Mouse (Mus musculus) ES-E14 (cell line): ENCODE results near the gene Ikzf3. TPM values are rescaled to one million over a fixed set of nuclear protein-coding genes. Genes with fewer than 3 reads are reported as not detected.
A peak's percentile ranks its signal among the peaks of the same experiment; 100 is the strongest.

Experiments used
- DNase-seq: peaks from one replicate; pipeline ENCODE4 v3.0.0-alpha.2; 2013; ENCODE audit warnings: low read depth, low spot score
- H3K27ac ChIP-seq: 2 replicates; pipeline ENCODE4 v1.5.1; 2012; ENCODE audit warnings: low read depth, mild to moderate bottlenecking, low read length, moderate library complexity, mixed read lengths; ENCODE audit not compliant: poor library complexity, insufficient read depth, severe bottlenecking
- H3K36me3 ChIP-seq: 2 replicates; pipeline ENCODE4 v1.6.1; 2012; ENCODE audit warnings: mild to moderate bottlenecking, low read length, moderate library complexity, mixed read lengths; ENCODE audit not compliant: control insufficient read depth, poor library complexity, insufficient read depth, severe bottlenecking
- H3K4me1 ChIP-seq, 2 experiments: fragments of 150-350 bp in 1 of 2; sonication (generic) in 1 of 2; 2 replicates each; pipeline ENCODE4 v1.6.1; 2012; ENCODE audit warnings: low read length in 2 of 2, mild to moderate bottlenecking in 1 of 2, mixed read lengths in 1 of 2; ENCODE audit not compliant: control insufficient read depth in 2 of 2, insufficient read depth in 2 of 2, poor library complexity in 1 of 2
- H3K4me3 ChIP-seq, 2 experiments: fragments of 150-350 bp in 1 of 2; sonication (generic) in 1 of 2; 2 replicates each; pipeline ENCODE4 v1.5.1; 2012; ENCODE audit warnings: low read length in 2 of 2, low read depth in 1 of 2, mild to moderate bottlenecking in 1 of 2, mixed read lengths in 1 of 2; ENCODE audit not compliant: insufficient read depth in 1 of 2, poor library complexity in 1 of 2, severe bottlenecking in 1 of 2
- H3K9ac ChIP-seq: 2 replicates; pipeline ENCODE4 v1.6.1; 2012; ENCODE audit warnings: low read depth, mild to moderate bottlenecking, low read length, mixed read lengths; ENCODE audit not compliant: poor library complexity, insufficient read depth, severe bottlenecking
- H3K9me3 ChIP-seq: fragments of 150-350 bp; sonication (generic); 2 replicates; pipeline ENCODE4 v1.6.1; 2012; ENCODE audit warnings: low read depth, mild to moderate bottlenecking, low read length; ENCODE audit not compliant: control insufficient read depth, insufficient read depth
- CHD2 ChIP-seq: IDR thresholded peaks from 2 replicates; pipeline ENCODE4 v1.6.1; 2014; ENCODE audit warnings: mild to moderate bottlenecking, low read depth, low read length, inconsistent platforms
- HCFC1 ChIP-seq: IDR thresholded peaks from 2 replicates; pipeline ENCODE4 v1.6.1; 2012; ENCODE audit warnings: low read length, inconsistent platforms, borderline replicate concordance; ENCODE audit not compliant: insufficient read depth
- MAFK ChIP-seq: IDR thresholded peaks from 2 replicates; pipeline ENCODE4 v1.6.1; 2014; ENCODE audit warnings: mild to moderate bottlenecking, low read depth, low read length, inconsistent platforms; ENCODE audit not compliant: insufficient read depth
- ZC3H11A ChIP-seq: IDR thresholded peaks from 2 replicates; pipeline ENCODE4 v1.6.1; 2012; ENCODE audit warnings: low read depth, mild to moderate bottlenecking, inconsistent platforms, low read length, borderline replicate concordance
- ZNF384 ChIP-seq: IDR thresholded peaks from 2 replicates; pipeline ENCODE4 v1.6.1; 2012; ENCODE audit warnings: low read depth, low read length, inconsistent platforms
- in situ Hi-C, 2 experiments: fragments of 600-800 bp; cut with MboI; formaldehyde crosslinking; loops; one replicate each; pipeline ENCODE4 v1.15.1; 2025; ENCODE audit warnings: low sequenced_read_pairs in 2 of 2, inconsistent platforms in 1 of 2; ENCODE audit not compliant: unreplicated experiment in 2 of 2
- total RNA-seq: library from RNA; depleted of rRNA; stranded (reverse); fragments of 300-350 nt; gene quantifications from 2 replicates; pipeline ENCODE4 v1.2.3, GENCODE M21; 2012

Gene Ikzf3
- total RNA-seq, 1 experiment, result 0.58 TPM

DNA sequence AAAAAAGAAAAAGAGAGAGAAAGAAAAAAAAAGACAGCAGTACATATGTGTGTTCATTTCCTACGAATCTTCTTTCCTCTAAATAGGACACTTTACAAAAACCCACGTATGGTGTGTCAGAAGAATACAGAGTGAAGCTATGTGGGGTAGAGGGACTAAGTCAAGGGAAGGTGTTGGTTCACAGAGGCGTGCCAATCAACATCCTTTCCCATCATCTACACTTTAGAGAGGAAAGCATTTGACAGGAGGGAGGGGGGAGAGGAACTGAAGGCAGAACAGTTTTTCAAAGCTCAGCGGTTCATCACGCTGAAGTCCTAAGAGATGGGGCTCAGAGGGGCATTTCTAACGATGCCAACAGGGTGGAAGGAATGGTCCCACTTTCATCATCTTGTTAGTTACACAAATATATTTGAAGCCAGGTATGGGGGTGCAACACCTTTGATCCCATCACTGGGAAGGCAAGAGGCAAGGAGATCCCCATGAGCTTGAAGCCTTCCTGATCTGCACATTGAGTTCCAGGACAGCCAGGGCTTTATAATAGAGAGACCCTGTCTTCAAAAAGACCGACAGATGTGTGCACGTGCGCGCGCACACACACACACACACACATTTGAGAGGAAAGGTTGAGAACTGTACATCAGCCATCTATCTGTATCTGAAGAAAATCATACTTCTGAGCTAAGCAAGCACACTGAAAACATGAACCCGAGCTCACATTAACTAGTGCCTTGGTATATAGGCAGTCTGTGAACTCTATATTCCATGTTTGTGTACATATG lies 887 bp upstream of the Ikzf3 start:
- in situ Hi-C loops, result no loop called here
- no peak overlapping the region for H3K9ac ChIP-seq
- H3K27ac ChIP-seq, result no peak overlapping the region
- H3K36me3 ChIP-seq, result no peaks in the 10 kb centered on the region
- H3K9me3 ChIP-seq, result no peaks in the 10 kb centered on the region
- H3K4me3 ChIP-seq, result no peak overlapping the region
- DNase-seq, result no peak
- H3K4me1 ChIP-seq, result peaks cover 0 to 4% of the 10 kb centered on the region in 2 experiments; a peak in 1 of 4 replicates
- no peak for TF ChIP-seq CHD2
- no peak for TF ChIP-seq ZNF384

DNA sequence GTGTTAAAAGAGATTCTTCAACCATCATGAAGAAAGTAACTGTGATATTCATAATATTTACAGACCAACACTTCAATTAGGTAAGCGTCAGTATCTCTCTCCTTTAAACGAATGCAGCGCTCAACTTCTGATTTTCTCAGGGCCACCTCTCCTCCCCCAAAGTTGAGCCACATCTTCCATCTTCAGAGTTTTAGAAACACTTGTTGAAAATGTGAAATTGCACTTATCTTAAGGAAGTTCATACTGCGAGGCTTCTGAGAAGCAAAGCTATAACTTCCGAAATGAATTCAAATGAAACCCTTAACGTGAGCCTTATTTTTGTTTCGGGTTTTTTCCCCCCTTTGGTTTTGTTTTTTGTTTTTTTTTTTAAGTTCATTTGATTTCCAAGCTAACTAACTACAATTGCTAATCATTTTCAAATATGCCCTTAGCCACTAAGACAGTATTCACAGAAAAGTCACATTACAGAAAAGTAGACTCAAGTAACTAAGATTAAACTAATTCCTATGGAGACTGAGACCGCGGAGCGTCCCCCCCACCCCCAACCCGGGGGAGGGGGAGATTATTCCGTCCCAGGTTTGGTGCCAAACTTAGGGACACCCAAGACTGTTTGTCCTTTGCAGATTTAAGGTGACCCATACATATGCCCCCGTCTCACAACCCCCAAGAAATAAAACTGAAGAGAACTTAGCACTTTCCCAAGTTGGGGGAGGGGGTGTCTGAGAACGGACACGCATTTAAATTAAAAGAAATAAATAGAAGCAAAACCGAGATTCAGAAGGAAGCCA lies 747 bp downstream of the Ikzf3 start:
- no peak overlapping the region for H3K27ac ChIP-seq
- in situ Hi-C loops, result no loop called here

DNA sequence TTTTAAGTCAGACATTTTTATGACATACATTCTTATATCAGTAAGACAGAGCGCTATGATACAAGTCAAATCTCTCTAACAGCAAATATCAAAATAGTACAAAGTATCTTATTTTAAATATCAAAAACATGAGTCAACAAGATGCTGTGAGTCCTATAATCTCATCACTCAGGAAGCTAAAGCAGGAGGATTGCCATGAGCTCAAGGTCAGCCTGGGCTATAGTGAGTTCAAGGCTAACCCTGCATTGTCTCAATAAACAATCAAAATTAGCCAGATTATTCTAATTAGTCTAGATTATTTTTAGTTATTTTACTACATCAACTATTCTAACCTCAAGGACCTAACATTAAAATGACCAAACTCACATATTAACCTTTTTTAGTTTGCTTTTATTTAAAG lies 2.4 kb downstream of the Ikzf3 start:
- Histone ChIP-seq H3K9me3 (no peaks in the 10 kb centered on the region), H3K4me3 (no peak overlapping the region), H3K36me3 (no peaks in the 10 kb centered on the region), H3K4me1 (no peaks in the 10 kb centered on the region), H3K27ac (no peak overlapping the region), H3K9ac (no peak overlapping the region)
- TF ChIP-seq CHD2, result no peak
- TF ChIP-seq ZC3H11A, result no peak
- no peak for TF ChIP-seq HCFC1
- TF ChIP-seq MAFK, result no peak
- TF ChIP-seq ZNF384, result no peak
- in situ Hi-C loops, result no loop called here
- no peak for DNase-seq

More for the DNA sequence above, 747 bp downstream of the Ikzf3 start:
- DNase-seq, result no peak
- H3K4me3 ChIP-seq, result peak overlapping the region; percentile 42 to 69
- peak overlapping the region; percentile 57 for H3K9ac ChIP-seq
- no peaks in the 10 kb centered on the region for H3K36me3 ChIP-seq
- TF ChIP-seq ZC3H11A (no peak), CHD2 (no peak), ZNF384 (no peak), MAFK (no peak), HCFC1 (no peak)
- no peaks in the 10 kb centered on the region for H3K9me3 ChIP-seq
- no peaks in the 10 kb centered on the region for H3K4me1 ChIP-seq

DNA sequence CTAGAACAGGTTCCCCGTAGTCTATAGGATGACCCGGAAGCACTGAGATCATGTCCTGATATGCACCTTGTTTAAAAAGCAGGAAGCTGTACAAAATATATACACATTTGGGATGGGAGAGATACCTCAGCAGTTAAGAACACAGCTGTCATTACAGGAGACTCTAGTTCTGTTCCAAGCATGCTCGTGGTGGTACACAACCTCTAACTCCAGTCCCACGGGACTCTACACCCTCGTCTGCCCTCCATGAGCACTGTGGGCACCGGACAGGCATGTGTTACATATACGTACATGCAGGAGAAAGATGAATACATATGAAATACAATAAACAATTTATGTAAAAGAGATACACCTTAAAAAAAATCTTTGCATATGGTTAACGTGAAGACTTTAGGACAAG lies 3.3 kb downstream of the Ikzf3 start:
- TF ChIP-seq ZC3H11A (no peak), MAFK (no peak), ZNF384 (no peak), HCFC1 (no peak), CHD2 (no peak)
- no peaks in the 10 kb centered on the region for H3K36me3 ChIP-seq
- no peak overlapping the region for H3K9ac ChIP-seq
- H3K27ac ChIP-seq, result no peak overlapping the region
- H3K9me3 ChIP-seq, result no peaks in the 10 kb centered on the region
- in situ Hi-C loops, result no loop called here
- DNase-seq, result no peak
- H3K4me3 ChIP-seq, result no peak overlapping the region
- no peaks in the 10 kb centered on the region for H3K4me1 ChIP-seq
